Mouse (Mus musculus) kidney, postnatal 25 days (tissue): Measurements from ENCODE around the gene Tnip2.

ENCODE experiments used
- DNase-seq, 2 experiments: peaks; one replicate each; pipeline ENCODE4 v3.0.0; 2021; ENCODE audit warnings: mixed read lengths in 2 of 2

Tnip2 gene

DNA sequence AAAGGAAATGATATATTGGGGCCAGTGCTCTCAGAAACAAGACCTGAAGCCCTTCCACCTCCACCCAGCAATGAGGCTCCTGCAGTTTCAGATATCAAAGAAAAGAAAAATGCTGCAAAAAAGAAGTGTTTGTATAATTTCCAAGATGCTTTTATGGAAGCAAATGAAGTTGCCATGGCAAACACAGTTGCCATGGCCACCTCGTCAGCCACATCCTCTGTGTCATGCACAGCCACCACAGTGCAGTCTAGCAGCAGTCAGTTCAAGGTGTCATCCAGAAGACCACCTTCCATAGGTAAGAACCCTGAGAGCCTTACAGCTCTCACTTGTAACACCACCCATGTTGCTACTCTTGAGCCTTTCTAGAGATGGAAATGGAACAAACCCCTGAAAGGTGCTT, 54.8 kb downstream of the Tnip2 start:
- no peak for DNase-seq

DNA sequence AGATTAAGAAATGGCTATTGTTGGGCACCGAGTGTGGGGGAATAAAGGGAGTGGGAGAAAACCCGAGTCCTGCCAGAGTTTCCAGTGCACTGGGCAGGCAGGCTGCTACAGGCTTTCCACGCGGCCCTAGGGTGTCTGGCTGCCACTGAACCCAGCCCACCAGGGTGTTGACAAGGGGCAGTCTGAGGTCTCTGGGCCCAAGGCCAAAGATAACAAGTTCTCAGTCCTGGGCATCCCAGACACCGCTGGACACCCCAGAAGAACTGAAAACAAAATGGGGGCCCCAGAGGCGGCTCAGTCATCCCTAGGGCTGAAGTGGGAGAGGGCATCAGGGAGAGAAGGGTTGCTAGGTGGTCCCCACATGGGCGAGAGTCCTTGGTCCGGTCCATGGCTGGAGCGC, 67.6 kb downstream of the Tnip2 start:
- DNase-seq, result no peak
